ENCODE assay signal across 35 mouse cellular contexts in genomic region chr4:142865593-142865992, GRCm38 (mm10).
"Had no signal": no experiment of that assay in that cellular context is flagged by ENCODE, and none has a peak within 500 bp of the region (broad histone marks: within the 10 kb centered on the region; RNA-seq: fewer than 3 reads in every experiment).

No protein-coding gene starts in this region.

- H3K4me1 ChIP-seq: heart, embryonic 12.5 days; heart, embryonic 13.5 days; heart, embryonic 15.5 days; hindbrain, embryonic 10.5 days; hindbrain, embryonic 12.5 days; hindbrain, embryonic 13.5 days; hindbrain, embryonic 15.5 days; intestine, embryonic 15.5 days; kidney, embryonic 15.5 days had no signal

- ATAC-seq: hindbrain, embryonic 16.5 days; hindbrain, postnatal 0 days; inflammation-experienced regulatory T-cells, adult 6 months; intestine, embryonic 15.5 days; intestine, embryonic 16.5 days; intestine, postnatal 0 days had no signal

- H3K9me3 ChIP-seq: heart, embryonic 12.5 days; heart, embryonic 13.5 days; heart, embryonic 15.5 days; hindbrain, embryonic 10.5 days; hindbrain, embryonic 12.5 days; hindbrain, embryonic 13.5 days; hindbrain, embryonic 15.5 days; intestine, embryonic 15.5 days; kidney, embryonic 15.5 days had no signal

- H3K27ac ChIP-seq: heart, embryonic 13.5 days; heart, embryonic 15.5 days; hindbrain, embryonic 10.5 days; hindbrain, embryonic 12.5 days; hindbrain, embryonic 13.5 days; hindbrain, embryonic 14.5 days; hindbrain, embryonic 15.5 days; hindbrain, postnatal 0 days; intestine, embryonic 15.5 days; kidney, embryonic 15.5 days; kidney, postnatal 0 days; layer of hippocampus, adult 2 months; left cerebral cortex, adult 2 months had no signal

- H3K36me3 ChIP-seq: heart, embryonic 12.5 days; heart, embryonic 13.5 days; heart, embryonic 15.5 days; hindbrain, embryonic 10.5 days; hindbrain, embryonic 12.5 days; hindbrain, embryonic 13.5 days; hindbrain, embryonic 15.5 days; intestine, embryonic 15.5 days; kidney, embryonic 15.5 days had no signal

- H3K9ac ChIP-seq: heart, embryonic 12.5 days; heart, embryonic 13.5 days; heart, embryonic 15.5 days; hindbrain, embryonic 12.5 days; hindbrain, embryonic 13.5 days; hindbrain, embryonic 14.5 days; hindbrain, embryonic 15.5 days; intestine, embryonic 15.5 days; kidney, embryonic 15.5 days had no signal

- H3K4me3 ChIP-seq: heart, embryonic 12.5 days; heart, embryonic 13.5 days; heart, embryonic 15.5 days; hindbrain, embryonic 10.5 days; hindbrain, embryonic 12.5 days; hindbrain, embryonic 13.5 days; hindbrain, embryonic 15.5 days; intestine, embryonic 15.5 days; kidney, embryonic 15.5 days; layer of hippocampus, adult 2 months; left cerebral cortex, adult 2 months had no signal

- H3K4me2 ChIP-seq: heart, embryonic 11.5 days; heart, embryonic 12.5 days; heart, embryonic 13.5 days; heart, embryonic 15.5 days; hindbrain, embryonic 12.5 days; hindbrain, embryonic 13.5 days; hindbrain, embryonic 14.5 days; hindbrain, embryonic 15.5 days; intestine, embryonic 15.5 days; kidney, embryonic 15.5 days had no signal

- H3K27me3 ChIP-seq: heart, embryonic 12.5 days; heart, embryonic 13.5 days; heart, embryonic 15.5 days; hindbrain, embryonic 12.5 days; hindbrain, embryonic 13.5 days; hindbrain, embryonic 15.5 days; intestine, embryonic 15.5 days; kidney, embryonic 15.5 days had no signal

- DNase-seq: heart, postnatal 10 days; heart, postnatal 14 days; heart, postnatal 36 days; heart, postnatal 4 days; kidney, adult 11 months; kidney, adult 18-20 months; kidney, adult 2 months; kidney, adult 8-10 months; kidney, adult 9 months; kidney, postnatal 10 days; kidney, postnatal 14 days; kidney, postnatal 25 days; kidney, postnatal 36 days; kidney, postnatal 4 days; layer of hippocampus, adult 9-11 months; layer of hippocampus, postnatal 36 days had no signal
